Mouse (Mus musculus) kidney, adult 2 months (tissue): ENCODE data around the gene Rnf214.

Experiments used
- CTCF ChIP-seq: fragments of 200-500 bp; conservative IDR thresholded peaks from 2 replicates; pipeline ENCODE4 v1.5.1; 2011; ENCODE audit warnings: low read depth, mild to moderate bottlenecking, control low read depth, low read length, moderate library complexity, mixed read lengths; ENCODE audit not compliant: insufficient read depth, insufficient read length
- POLR2A ChIP-seq: fragments of 200-500 bp; IDR thresholded peaks from one replicate; pipeline ENCODE4 v1.6.1; 2011; ENCODE audit warnings: low read depth, low read length, control low read depth

GRCm38 (mm10) chr9:45840331-45840730 is 66.4 kb downstream of the Rnf214 start:
- TF ChIP-seq CTCF (no peak), POLR2A (no peak)
